Mouse (Mus musculus) bone marrow macrophage, adult 2 months (primary cell): Measurements from ENCODE around the gene Spin4.

Experiments used
- CTCF ChIP-seq: IDR thresholded peaks from 2 replicates; pipeline ENCODE4 v1.5.1; 2012; ENCODE audit warnings: low read depth, mild to moderate bottlenecking, low read length, moderate library complexity
- POLR2A ChIP-seq: IDR thresholded peaks from 2 replicates; pipeline ENCODE4 v1.6.1; 2012; ENCODE audit warnings: mild to moderate bottlenecking, low read depth, low read length, borderline replicate concordance

GRCm38 (mm10) chrX:94990080-94990825 is 36.2 kb downstream of the Spin4 start:
- TF ChIP-seq CTCF (no peak), POLR2A (no peak)
